Mouse (Mus musculus) embryonic fibroblast, embryonic 13.5 days (primary cell): Measurements from ENCODE around the gene Mycl. TPM values are rescaled to one million over a fixed set of nuclear protein-coding genes. Genes with fewer than 3 reads are reported as not detected.
A peak's percentile ranks its signal among the peaks of the same experiment; 100 is the strongest.

Source experiments
- H3K27ac ChIP-seq: 2 replicates; pipeline ENCODE4 v1.5.1; 2012; ENCODE audit warnings: low read length, control low read depth, inconsistent platforms; ENCODE audit not compliant: insufficient read depth
- H3K4me1 ChIP-seq: 2 replicates; pipeline ENCODE4 v1.6.1; 2011; ENCODE audit warnings: low read length; ENCODE audit not compliant: control insufficient read depth, insufficient read depth
- H3K4me3 ChIP-seq: 2 replicates; pipeline ENCODE4 v1.5.1; 2011; ENCODE audit warnings: mild to moderate bottlenecking, control low read depth, low read length; ENCODE audit not compliant: insufficient read depth
- CTCF ChIP-seq: IDR thresholded peaks from 2 replicates; pipeline ENCODE4 v1.5.1; 2011; ENCODE audit warnings: mild to moderate bottlenecking, control low read depth, low read length, moderate library complexity, borderline replicate concordance; ENCODE audit not compliant: insufficient read depth
- POLR2A ChIP-seq: IDR thresholded peaks from 2 replicates; pipeline ENCODE4 v1.6.1; 2011; ENCODE audit warnings: low read depth, mild to moderate bottlenecking, control low read depth, low read length, moderate library complexity
- polyA plus RNA-seq: library from polyadenylated mRNA; stranded (reverse); fragments of >200 nt; gene quantifications from 2 replicates; pipeline ENCODE4 v1.2.4, GENCODE M21; 2011; ENCODE audit warnings: low read depth; ENCODE audit not compliant: missing spikeins, insufficient read length

The Mycl gene
- polyA plus RNA-seq, 1 experiment = 4.1 TPM

GRCm38 (mm10) chr4:122960321-122961099 lies 34.9 kb upstream of the Mycl start:
- no peak overlapping the region for H3K27ac ChIP-seq
- TF ChIP-seq CTCF = no peak
- no peak for TF ChIP-seq POLR2A

GRCm38 (mm10) chr4:122961100-122961567 lies 34.3 kb upstream of the Mycl start, which contains the start of gene Mfsd2a:
Mfsd2a (minus strand) TSS chr4:122961188.
- TF ChIP-seq POLR2A (peak; percentile 92), CTCF (no peak)
- H3K4me3 ChIP-seq = peak within 1 kb of the TSS; percentile 91
- 0 out of 2 replicates have a peak within 1 kb of the TSS, but pooled peaks have one; percentile 3 for H3K27ac ChIP-seq
- H3K4me1 ChIP-seq = peaks cover 6% of the 10 kb centered on the region

More at GRCm38 (mm10) chr4:122960321-122961099, 34.9 kb upstream of the Mycl start:
- H3K4me3 ChIP-seq = peak overlapping the region; percentile 91
- peaks cover 6% of the 10 kb centered on the region for H3K4me1 ChIP-seq

GRCm38 (mm10) chr4:122961589-122961988 lies 33.9 kb upstream of the Mycl start:
- H3K4me1 ChIP-seq = peaks cover 6% of the 10 kb centered on the region
- 0 out of 2 replicates have a peak overlapping the region, but pooled peaks have one; percentile 3 for H3K27ac ChIP-seq
- H3K4me3 ChIP-seq = peak overlapping the region; percentile 6; the same call in 1 of the 2 replicates
- no peak for TF ChIP-seq POLR2A
- TF ChIP-seq CTCF = no peak

GRCm38 (mm10) chr4:122962751-122963150 lies 32.7 kb upstream of the Mycl start:
- TF ChIP-seq CTCF = no peak
- no peak for TF ChIP-seq POLR2A
- Histone ChIP-seq H3K27ac (no peak overlapping the region), H3K4me1 (peaks cover 6% of the 10 kb centered on the region), H3K4me3 (no peak overlapping the region)

- Histone ChIP-seq H3K27ac (no peak overlapping the region), H3K4me1 (no peaks in the 10 kb centered on the region), H3K4me3 (no peak overlapping the region)
- no peak for TF ChIP-seq CTCF
- no peak for TF ChIP-seq POLR2A
Observed at GRCm38 (mm10) chr4:122968106-122968505, 27.3 kb upstream of the Mycl start.

- no peaks in the 10 kb centered on the region for H3K4me1 ChIP-seq
- TF ChIP-seq POLR2A = no peak
- no peak for TF ChIP-seq CTCF
- H3K4me3 ChIP-seq = no peak overlapping the region
- no peak overlapping the region for H3K27ac ChIP-seq
Observed at GRCm38 (mm10) chr4:122971191-122971590, 24.3 kb upstream of the Mycl start.

GRCm38 (mm10) chr4:122971646-122972045 lies 23.8 kb upstream of the Mycl start:
- TF ChIP-seq POLR2A (no peak), CTCF (no peak)
- no peaks in the 10 kb centered on the region for H3K4me1 ChIP-seq
- no peak overlapping the region for H3K4me3 ChIP-seq
- no peak overlapping the region for H3K27ac ChIP-seq

- no peaks in the 10 kb centered on the region for H3K4me1 ChIP-seq
Observed at GRCm38 (mm10) chr4:122972056-122972455, 23.4 kb upstream of the Mycl start.

GRCm38 (mm10) chr4:122974976-122975520 lies 20.4 kb upstream of the Mycl start:
- TF ChIP-seq POLR2A = no peak
- TF ChIP-seq CTCF = no peak
- Histone ChIP-seq H3K27ac (no peak overlapping the region), H3K4me3 (no peak overlapping the region), H3K4me1 (no peaks in the 10 kb centered on the region)

More at GRCm38 (mm10) chr4:122972056-122972455, 23.4 kb upstream of the Mycl start:
- TF ChIP-seq POLR2A = no peak
- no peak for TF ChIP-seq CTCF
- Histone ChIP-seq H3K27ac (no peak overlapping the region), H3K4me3 (no peak overlapping the region)

GRCm38 (mm10) chr4:122976885-122977284 lies 18.6 kb upstream of the Mycl start:
- Histone ChIP-seq H3K27ac (no peak overlapping the region), H3K4me1 (no peaks in the 10 kb centered on the region), H3K4me3 (no peak overlapping the region)
- TF ChIP-seq POLR2A = no peak
- no peak for TF ChIP-seq CTCF
